Comparison of ENCODE assay signal across 8 mouse cellular contexts in the genomic region with DNA sequence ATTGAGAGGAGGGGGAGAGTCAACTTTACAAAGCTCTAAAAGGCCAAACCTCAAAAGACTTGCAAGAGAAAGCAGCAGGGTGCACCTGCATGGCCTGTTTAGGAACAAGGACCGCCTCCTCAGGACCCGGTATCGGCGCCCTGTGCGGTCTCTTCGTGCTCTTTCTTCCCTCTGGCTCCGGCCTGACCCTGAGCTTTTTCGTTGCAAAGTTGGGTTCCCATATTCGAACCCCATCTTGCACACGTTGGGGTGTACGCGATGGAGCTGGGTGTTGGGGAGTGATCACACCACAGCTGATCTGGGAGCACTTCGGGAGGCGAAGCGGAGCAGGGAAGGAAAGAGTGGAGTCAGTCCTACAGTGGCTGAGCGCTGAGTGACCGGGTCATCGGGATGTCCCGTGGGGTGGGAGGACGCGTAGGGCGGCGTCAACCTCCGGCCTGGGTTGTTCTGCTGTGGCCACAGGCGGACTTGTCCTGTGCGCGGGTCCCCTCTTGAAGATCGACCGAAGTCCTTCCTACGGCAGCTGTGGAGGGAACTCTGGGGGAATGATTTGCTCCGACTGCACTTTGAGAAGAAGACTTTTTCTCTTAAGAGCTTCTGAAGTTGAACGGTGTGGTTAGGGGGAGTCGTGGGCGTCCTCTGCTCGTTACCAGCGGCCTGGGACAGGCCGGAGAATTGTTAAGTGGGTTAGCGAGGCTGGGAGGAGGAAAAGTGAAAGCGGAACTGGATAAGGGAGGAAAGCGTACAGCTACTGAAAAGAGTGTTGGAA. TPM values are rescaled to one million over a fixed set of nuclear protein-coding genes. Genes with fewer than 3 reads are reported as not detected.
DNase-seq lines count a peak whose midpoint lies in the region; ATAC-seq and TF ChIP-seq lines count a peak whose summit lies in the region.

No protein-coding gene starts in this region.

- H3K4me2 ChIP-seq in embryonic facial prominence, embryonic 14.5 days (ENCODE audit: low read depth, low read length): peak overlapping the region; percentile 75
- H3K4me2 ChIP-seq in heart, embryonic 12.5 days: peak overlapping the region; percentile 84
- peak overlapping the region; percentile 80 for H3K4me2 ChIP-seq in lung, postnatal 0 days (replicated peaks; ENCODE audit: low read depth, low read length)

- 2% methylated on average over 40 of the region's 40 CpGs for WGBS in embryonic facial prominence, embryonic 14.5 days
- under 1% methylated on average over 40 of the region's 40 CpGs for WGBS in heart, embryonic 12.5 days
- under 1% methylated on average over 40 of the region's 40 CpGs for WGBS in lung, postnatal 0 days
- WGBS in olfactory bulb, adult 2 months: 3% methylated on average over 40 of the region's 40 CpGs

- ATAC-seq in embryonic facial prominence, embryonic 14.5 days (ENCODE audit: low read depth): peak; percentile 64
- ATAC-seq in heart, embryonic 12.5 days (ENCODE audit: insufficient number of reproducible peaks, low FRiP score): peak; percentile 81
- peak; percentile 91 for ATAC-seq in lung, postnatal 0 days

- H3K27ac ChIP-seq in embryonic facial prominence, embryonic 14.5 days (replicated peaks; ENCODE audit: low read depth, low read length): peak overlapping the region; percentile 67
- H3K27ac ChIP-seq in heart, embryonic 12.5 days (ENCODE audit: poor library complexity, severe bottlenecking): peak overlapping the region; percentile 93
- peak overlapping the region; percentile 98 for H3K27ac ChIP-seq in lung, postnatal 0 days (ENCODE audit: low read length)
- H3K27ac ChIP-seq in olfactory bulb, adult 2 months (ENCODE audit: insufficient read depth, low read depth, low read length): peak overlapping the region; percentile 36

- no peak for TF ChIP-seq CTCF in lung, postnatal 0 days (IDR thresholded peaks at IDR 0.05)
- no peak for TF ChIP-seq CTCF in olfactory bulb, adult 2 months (IDR thresholded peaks at IDR 0.05; ENCODE audit: insufficient read depth, low read depth, low read length)

- H3K4me1 ChIP-seq in embryonic facial prominence, embryonic 14.5 days (ENCODE audit: control insufficient read depth, insufficient read depth, low read length): peaks cover 4% of the 10 kb centered on the region; the same call in 1 of the 2 replicates
- H3K4me1 ChIP-seq in heart, embryonic 12.5 days (replicated peaks): peaks cover 20% of the 10 kb centered on the region
- peaks cover 6% of the 10 kb centered on the region; the same call in 1 of the 2 replicates for H3K4me1 ChIP-seq in lung, postnatal 0 days (ENCODE audit: insufficient read depth, low read depth, low read length)
- H3K4me1 ChIP-seq in olfactory bulb, adult 2 months (ENCODE audit: control insufficient read depth, insufficient read depth, low read length): peaks cover 12% of the 10 kb centered on the region

- H3K27me3 ChIP-seq in embryonic facial prominence, embryonic 14.5 days (replicated peaks; ENCODE audit: control insufficient read depth, insufficient read depth, low read length): 0 out of 2 replicates have a peak, but pooled peaks cover 3% of the 10 kb centered on the region
- no peaks in the 10 kb centered on the region for H3K27me3 ChIP-seq in heart, embryonic 12.5 days (replicated peaks)
- H3K27me3 ChIP-seq in lung, postnatal 0 days (replicated peaks; ENCODE audit: insufficient read depth, low read length): no peaks in the 10 kb centered on the region

- H3K4me3 ChIP-seq in embryonic facial prominence, embryonic 14.5 days (ENCODE audit: low read depth, low read length): peak overlapping the region; percentile 43
- H3K4me3 ChIP-seq in heart, embryonic 12.5 days: peak overlapping the region; percentile 57
- peak overlapping the region; percentile 54 for H3K4me3 ChIP-seq in lung, postnatal 0 days (ENCODE audit: low read depth, low read length)
- H3K4me3 ChIP-seq in olfactory bulb, adult 2 months (ENCODE audit: insufficient read depth, low read depth, low read length): peak overlapping the region; percentile 46

- no peaks in the 10 kb centered on the region for H3K36me3 ChIP-seq in embryonic facial prominence, embryonic 14.5 days (ENCODE audit: control insufficient read depth, insufficient read depth, low read length)
- no peaks in the 10 kb centered on the region for H3K36me3 ChIP-seq in heart, embryonic 12.5 days
- H3K36me3 ChIP-seq in lung, postnatal 0 days (ENCODE audit: insufficient read depth, low read length): no peaks in the 10 kb centered on the region

- peak overlapping the region; percentile 69 for H3K9ac ChIP-seq in embryonic facial prominence, embryonic 14.5 days (ENCODE audit: low read depth, low read length)
- peak overlapping the region; percentile 78 for H3K9ac ChIP-seq in heart, embryonic 12.5 days
- H3K9ac ChIP-seq in lung, postnatal 0 days (replicated peaks; ENCODE audit: low read depth): peak overlapping the region; percentile 62

- no peaks in the 10 kb centered on the region for H3K9me3 ChIP-seq in embryonic facial prominence, embryonic 14.5 days (ENCODE audit: control insufficient read depth, low read length)
- H3K9me3 ChIP-seq in heart, embryonic 12.5 days (replicated peaks): no peaks in the 10 kb centered on the region
- H3K9me3 ChIP-seq in lung, postnatal 0 days (ENCODE audit: low read length): no peaks in the 10 kb centered on the region

- DNase-seq in CD4-positive helper T cell, adult 2 months (ENCODE audit: low read depth, low spot score): peak; percentile 63
- peak; percentile 60 for DNase-seq in R1 (ENCODE audit: low read depth, low spot score)
- peak; percentile 72 for DNase-seq in embryonic facial prominence, embryonic 14.5 days (ENCODE audit: low spot score)
- peak; percentile 83 for DNase-seq in kidney, adult 9 months
- peak; percentile 92 for DNase-seq in lung, postnatal 0 days (ENCODE audit: low spot score)
- peak; percentile 61 for DNase-seq in urinary bladder, postnatal 14 days (ENCODE audit: low spot score)

- 0 out of 2 replicates have a peak, but pooled peaks have one; percentile 42 for TF ChIP-seq EP300 in lung, postnatal 0 days (IDR thresholded peaks at IDR 0.05)

- TF ChIP-seq POLR2A in olfactory bulb, adult 2 months (IDR thresholded peaks at IDR 0.05; ENCODE audit: insufficient read depth, low read depth, low read length): no peak

RNA-seq across cellular contexts. Expression of a gene that starts 20.9 kb away (rescaled TPM):
- polyA plus RNA-seq in embryonic facial prominence, embryonic 14.5 days (2014; fragmentation: Nextera tagmentation; extraction: Ambion mirVana): 61.7 and 62.6 TPM in 2 replicates
- polyA plus RNA-seq in heart, embryonic 12.5 days (2016; fragmentation: Nextera tagmentation; extraction: Ambion mirVana): 37.5 and 42.0 TPM in 2 replicates
- 40.5 and 45.4 TPM in 2 replicates for polyA plus RNA-seq in lung, postnatal 0 days (2015; fragmentation: Nextera tagmentation; extraction: Ambion mirVana)
- not detected in 2 replicates for polyA plus RNA-seq in olfactory bulb, adult 2 months (2012; ENCODE audit: insufficient read depth, insufficient read length, low replicate concordance, missing spikeins)

RNA-seq across cellular contexts. Expression of a gene that starts 26.2 kb away (rescaled TPM):
- 4.1 and 4.4 TPM in 2 replicates for polyA plus RNA-seq in embryonic facial prominence, embryonic 14.5 days (2014; fragmentation: Nextera tagmentation; extraction: Ambion mirVana)
- 0.50 and 0.74 TPM in 2 replicates for polyA plus RNA-seq in heart, embryonic 12.5 days (2016; fragmentation: Nextera tagmentation; extraction: Ambion mirVana)
- polyA plus RNA-seq in lung, postnatal 0 days (2015; fragmentation: Nextera tagmentation; extraction: Ambion mirVana): 0.36 and 0.76 TPM in 2 replicates
- polyA plus RNA-seq in olfactory bulb, adult 2 months (2012; ENCODE audit: insufficient read depth, insufficient read length, low replicate concordance, missing spikeins): not detected in 2 replicates

Comparison
In these comparisons a context has a peak if more than half of its experiments do, and no peak if none do; other contexts are left out.
1. Peak in every context shown above with its lines: DNase-seq, ATAC-seq, H3K4me3 ChIP-seq and H3K27ac ChIP-seq.
2. H3K27ac ChIP-seq: peak in every context shown above with its lines; median percentile 98 in lung, postnatal 0 days; 93 in heart, embryonic 12.5 days; 67 in embryonic facial prominence, embryonic 14.5 days; 36 in olfactory bulb, adult 2 months.